Comparison of ENCODE assay signal across 7 mouse cellular contexts in genomic region chr13:89539205-89539886, GRCm38 (mm10). TPM values are rescaled to one million over a fixed set of nuclear protein-coding genes. Genes with fewer than 3 reads are reported as not detected.
DNase-seq lines count a peak whose midpoint lies in the region; ATAC-seq and TF ChIP-seq lines count a peak whose summit lies in the region.

Gene Hapln1, plus strand, starts transcription at chr13:89539796.

- H3K4me1 ChIP-seq in ES-Bruce4 (ENCODE audit: control insufficient read depth, insufficient read depth, low read length): no peaks in the 10 kb centered on the region
- peaks cover 7% of the 10 kb centered on the region; the same call in 1 of the 2 replicates for H3K4me1 ChIP-seq in embryonic facial prominence, embryonic 15.5 days
- peaks cover 4% of the 10 kb centered on the region for H3K4me1 ChIP-seq in hindbrain, embryonic 15.5 days (replicated peaks)
- peaks cover 18% of the 10 kb centered on the region for H3K4me1 ChIP-seq in megakaryocyte, embryonic 14.5 days

- peak; percentile 64 to 66 for DNase-seq in left cerebral cortex, postnatal 10 days (ENCODE audit: extremely low spot score in 1 of 2, low spot score in 2 of 2)
- peak; percentile 44 for DNase-seq in right cerebral cortex, postnatal 36 days (ENCODE audit: low spot score in 2 of 2)

- H3K79me3 ChIP-seq in C2C12 (ENCODE audit: low read depth): no peaks in the 10 kb centered on the region

- no peak for TF ChIP-seq EP300 in ES-Bruce4 (IDR thresholded peaks at IDR 0.05; ENCODE audit: insufficient read depth, low read depth, low read length)

- H3K27me3 ChIP-seq in C2C12 (ENCODE audit: control insufficient read depth, insufficient read depth, insufficient read length): no peaks in the 10 kb centered on the region
- H3K27me3 ChIP-seq in ES-Bruce4 (ENCODE audit: control insufficient read depth, insufficient read depth, low read length, poor library complexity, severe bottlenecking): no peaks in the 10 kb centered on the region; the same call in 1 of the 2 replicates
- H3K27me3 ChIP-seq in embryonic facial prominence, embryonic 15.5 days: no peaks in the 10 kb centered on the region
- H3K27me3 ChIP-seq in hindbrain, embryonic 15.5 days: no peaks in the 10 kb centered on the region
- peaks cover 9% of the 10 kb centered on the region for H3K27me3 ChIP-seq in megakaryocyte, embryonic 14.5 days (replicated peaks)

- H3K27ac ChIP-seq in ES-Bruce4 (ENCODE audit: insufficient read depth, low read length): no peak within 1 kb of the TSS
- H3K27ac ChIP-seq in embryonic facial prominence, embryonic 15.5 days (replicated peaks): peak within 1 kb of the TSS; percentile 68
- H3K27ac ChIP-seq in hindbrain, embryonic 15.5 days (replicated peaks): no peak within 1 kb of the TSS

- H3K4me2 ChIP-seq in embryonic facial prominence, embryonic 15.5 days (replicated peaks): peak within 1 kb of the TSS; percentile 82
- H3K4me2 ChIP-seq in hindbrain, embryonic 15.5 days: peak within 1 kb of the TSS; percentile 77

- no peak for TF ChIP-seq POLR2A in ES-Bruce4 (IDR thresholded peaks at IDR 0.05; ENCODE audit: insufficient read depth, low read length)

- H3K9ac ChIP-seq in ES-Bruce4 (ENCODE audit: low read depth, poor library complexity, severe bottlenecking): peak within 1 kb of the TSS; percentile 41; the same call in 1 of the 2 replicates
- peak within 1 kb of the TSS; percentile 29 for H3K9ac ChIP-seq in embryonic facial prominence, embryonic 15.5 days
- peak within 1 kb of the TSS; percentile 52 for H3K9ac ChIP-seq in hindbrain, embryonic 15.5 days

- TF ChIP-seq CTCF in C2C12 (IDR thresholded peaks at IDR 0.05; ENCODE audit: control insufficient read depth, insufficient read depth, insufficient read length): peak; percentile 40
- TF ChIP-seq CTCF in ES-Bruce4 (IDR thresholded peaks at IDR 0.05; ENCODE audit: low read depth, low read length): peak; percentile 66

- ATAC-seq in embryonic facial prominence, embryonic 15.5 days (ENCODE audit: insufficient number of reproducible peaks, low FRiP score, low TSS enrichment, low read depth): peak; percentile 66
- ATAC-seq in hindbrain, embryonic 15.5 days (ENCODE audit: low FRiP score, low read depth): peak; percentile 90

- no peak within 1 kb of the TSS for H3ac ChIP-seq in C2C12 (ENCODE audit: control insufficient read depth, insufficient read length, low read depth)

- H3K36me3 ChIP-seq in C2C12 (ENCODE audit: control insufficient read depth, insufficient read depth): no peaks in the 10 kb centered on the region
- H3K36me3 ChIP-seq in ES-Bruce4 (ENCODE audit: control insufficient read depth, insufficient read depth, low read length, poor library complexity, severe bottlenecking): no peaks in the 10 kb centered on the region
- no peaks in the 10 kb centered on the region for H3K36me3 ChIP-seq in embryonic facial prominence, embryonic 15.5 days
- no peaks in the 10 kb centered on the region for H3K36me3 ChIP-seq in hindbrain, embryonic 15.5 days
- H3K36me3 ChIP-seq in megakaryocyte, embryonic 14.5 days (replicated peaks; ENCODE audit: low read length): no peaks in the 10 kb centered on the region

- no peaks in the 10 kb centered on the region for H3K79me2 ChIP-seq in C2C12 (ENCODE audit: control insufficient read depth, insufficient read depth)

- H3K9me3 ChIP-seq in ES-Bruce4 (replicated peaks; ENCODE audit: control insufficient read depth, insufficient read depth, low read length, poor library complexity, severe bottlenecking): no peaks in the 10 kb centered on the region
- no peaks in the 10 kb centered on the region for H3K9me3 ChIP-seq in embryonic facial prominence, embryonic 15.5 days (replicated peaks)
- H3K9me3 ChIP-seq in hindbrain, embryonic 15.5 days: no peaks in the 10 kb centered on the region
- H3K9me3 ChIP-seq in megakaryocyte, embryonic 14.5 days: no peaks in the 10 kb centered on the region

- under 1% methylated on average over 26 of the region's 29 CpGs for whole genome bisulfite sequencing in embryonic facial prominence, embryonic 15.5 days
- WGBS in hindbrain, embryonic 15.5 days: under 1% methylated on average over 29 of the region's 29 CpGs

- no peak within 1 kb of the TSS for H3K4me3 ChIP-seq in C2C12 (ENCODE audit: insufficient read depth, poor library complexity, severe bottlenecking)
- H3K4me3 ChIP-seq in ES-Bruce4 (ENCODE audit: low read depth, low read length): peak within 1 kb of the TSS; percentile 80
- H3K4me3 ChIP-seq in embryonic facial prominence, embryonic 15.5 days (replicated peaks): peak within 1 kb of the TSS; percentile 52
- peak within 1 kb of the TSS; percentile 50 for H3K4me3 ChIP-seq in hindbrain, embryonic 15.5 days
- peak within 1 kb of the TSS; percentile 90 for H3K4me3 ChIP-seq in megakaryocyte, embryonic 14.5 days (replicated peaks)

- intact Hi-C loops in left cerebral cortex, postnatal 10 days (cut with DNase I): loop anchor here (5.0 kb wide), 1 partner anchor 717 kb away; the partner anchor contains the start of gene Edil3

TF ChIP-seq in C2C12, 6 proteins besides CTCF, POLR2A, EP300 and RAD21:
- TF ChIP-seq MYOG (IDR thresholded peaks at IDR 0.05; ENCODE audit: control insufficient read depth, extremely low read depth, insufficient read length) (no peak), MYOD1 (IDR thresholded peaks at IDR 0.05; ENCODE audit: control insufficient read depth, insufficient read length, low read depth) (no peak), USF1 (IDR thresholded peaks at IDR 0.05; ENCODE audit: low read depth) (no peak), FOSL1 (IDR thresholded peaks at IDR 0.05; ENCODE audit: insufficient read depth, low read length, poor library complexity, severe bottlenecking) (no peak), MAX (IDR thresholded peaks at IDR 0.05) (no peak), CEBPB (IDR thresholded peaks at IDR 0.05; ENCODE audit: low read depth) (no peak)

RNA-seq across cellular contexts. Expression of gene Hapln1, which starts in this region (rescaled TPM):
- polyA plus RNA-seq in C2C12 (2012; fragmentation: generic; extraction: Trizol) (0.05 TPM), ES-Bruce4 (2011; ENCODE audit: insufficient read depth, insufficient read length, low read depth, missing spikeins) (0.10 and 0.20 TPM in 2 replicates)
- 18.7 and 28.4 TPM in 2 replicates for polyA plus RNA-seq in embryonic facial prominence, embryonic 15.5 days (2015; fragmentation: Nextera tagmentation; extraction: Ambion mirVana)
- 0.52 and 0.82 TPM in 2 replicates for polyA plus RNA-seq in hindbrain, embryonic 15.5 days (2015; fragmentation: Nextera tagmentation; extraction: Ambion mirVana)
- 10 to 100 TPM; 58.4 to 72.6 TPM for total RNA-seq in left cerebral cortex, postnatal 10 days (2021)
- polyA plus RNA-seq in megakaryocyte, embryonic 14.5 days (2012; ENCODE audit: insufficient read depth, low replicate concordance): not detected in 2 replicates

Comparison
In these comparisons a context has a peak if more than half of its experiments do, and no peak if none do; other contexts are left out.
1. RNA of gene Hapln1 (polyA plus RNA-seq): 18.7 to 28.4 TPM in embryonic facial prominence, embryonic 15.5 days; 0.52 to 0.82 TPM in hindbrain, embryonic 15.5 days, 0.10 to 0.20 TPM in ES-Bruce4, 0.05 TPM in C2C12 (single experiment) and not detected in megakaryocyte, embryonic 14.5 days; every median in the first group is over 10 times any median in the second.
2. Peak in ATAC-seq, H3K4me3 ChIP-seq, H3K9ac ChIP-seq and H3K4me2 ChIP-seq in hindbrain, embryonic 15.5 days; RNA of the gene not detected or under 1 TPM.
3. Peak in every context shown above with its lines, with median percentiles within 50 percentile points of each other: H3K9ac ChIP-seq.